Mouse (Mus musculus) gastrocnemius, adult 2 months (tissue): ENCODE data around the gene Pde8b. TPM values are rescaled to one million over a fixed set of nuclear protein-coding genes. Genes with fewer than 3 reads are reported as not detected.

Experiments
- DNase-seq: peaks from one replicate; pipeline ENCODE4 v3.0.0; 2022
- H3K27ac ChIP-seq: fragments of 200-600 bp; 2 replicates; pipeline ENCODE4 v1.8.1; 2022; ENCODE audit warnings: mild to moderate bottlenecking
- H3K4me3 ChIP-seq: fragments of 200-600 bp; 2 replicates; pipeline ENCODE4 v1.8.1; 2022; ENCODE audit warnings: mild to moderate bottlenecking, moderate library complexity
- CTCF ChIP-seq: fragments of 200-600 bp; IDR thresholded peaks from 2 replicates; pipeline ENCODE4 v1.8.1; 2022; ENCODE audit warnings: antibody characterized with exemption, mild to moderate bottlenecking, moderate library complexity
- intact Hi-C: fragments of 180-260 bp; cut with DNase I; formaldehyde crosslinking; loops from one replicate; pipeline ENCODE4 v1.15.1; 2025
- total RNA-seq, 2 experiments: library from RNA; stranded (reverse); gene quantifications; 2 replicates each; pipeline ENCODE4 v1.2.3; 2021

Pde8b gene
- total RNA-seq, 2 experiments from 2014 or later, result 2.0 to 3.3 TPM

DNA sequence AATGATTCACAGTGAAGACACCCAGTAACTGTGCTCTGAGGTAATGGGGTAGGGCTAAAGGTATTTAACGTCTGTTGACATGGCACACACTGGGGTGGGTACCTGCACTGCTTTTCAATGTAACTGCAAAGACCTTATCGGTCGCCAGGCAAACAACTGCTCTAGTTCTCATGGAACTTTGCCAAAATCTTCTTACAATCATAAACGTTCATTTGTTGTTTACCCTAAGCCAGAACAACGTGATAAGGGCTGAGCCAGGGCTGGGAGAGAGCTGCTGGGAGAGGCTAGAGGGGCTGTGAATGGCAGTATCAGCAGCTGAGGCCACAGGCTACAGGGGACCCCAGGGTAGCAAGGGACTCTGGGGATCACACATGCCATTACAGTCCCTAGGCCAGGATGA, 136.4 kb downstream of the Pde8b start:
- no peak overlapping the region for H3K4me3 ChIP-seq
- no peak overlapping the region for H3K27ac ChIP-seq
- DNase-seq, result no peak
- no peak for TF ChIP-seq CTCF
- intact Hi-C loops, result no loop called here

DNA sequence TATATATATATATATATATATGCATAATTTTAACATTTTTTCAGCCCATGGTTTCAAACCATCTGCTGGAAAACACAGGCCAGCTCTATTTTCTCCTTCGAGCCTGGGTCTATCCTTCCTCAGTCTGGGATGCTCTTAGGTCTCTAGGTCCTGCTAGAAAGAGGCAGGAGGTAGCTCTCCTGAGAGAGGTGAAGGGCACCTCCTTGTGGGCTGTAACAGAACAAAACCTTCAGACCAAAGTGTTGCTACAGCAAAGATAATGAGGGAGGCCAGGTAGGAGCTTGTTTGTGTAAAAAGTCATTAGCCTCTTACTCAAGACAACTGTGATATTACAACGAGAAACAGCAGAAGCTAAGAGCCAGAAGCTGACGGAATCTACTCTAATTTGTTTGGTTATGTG, 140.6 kb downstream of the Pde8b start:
- intact Hi-C loops, result no loop called here
- TF ChIP-seq CTCF, result peak; percentile 5; the same call in 1 of the 2 replicates
- no peak for DNase-seq
- Histone ChIP-seq H3K4me3 (no peak overlapping the region), H3K27ac (no peak overlapping the region)

DNA sequence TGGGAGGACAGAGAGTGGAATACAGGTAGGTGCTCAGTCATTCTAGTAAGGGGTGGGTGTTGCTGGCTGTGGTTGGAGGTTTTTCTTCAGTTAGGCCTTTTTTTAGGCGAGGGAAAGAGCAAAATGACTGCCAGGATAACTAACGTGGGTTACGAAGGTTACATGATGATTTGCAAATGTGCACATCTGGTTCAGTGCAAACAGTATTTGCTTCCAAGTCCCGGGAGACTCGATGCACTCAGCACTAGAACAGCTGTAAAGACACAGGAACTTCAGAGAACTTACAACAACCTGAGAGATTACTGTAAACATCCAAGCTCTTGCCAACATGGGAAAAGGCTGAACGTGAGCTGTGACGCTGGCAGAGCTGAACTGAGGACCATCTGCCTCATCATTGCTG, 142.1 kb downstream of the Pde8b start:
- no peak for DNase-seq
- intact Hi-C loops, result no loop called here

DNA sequence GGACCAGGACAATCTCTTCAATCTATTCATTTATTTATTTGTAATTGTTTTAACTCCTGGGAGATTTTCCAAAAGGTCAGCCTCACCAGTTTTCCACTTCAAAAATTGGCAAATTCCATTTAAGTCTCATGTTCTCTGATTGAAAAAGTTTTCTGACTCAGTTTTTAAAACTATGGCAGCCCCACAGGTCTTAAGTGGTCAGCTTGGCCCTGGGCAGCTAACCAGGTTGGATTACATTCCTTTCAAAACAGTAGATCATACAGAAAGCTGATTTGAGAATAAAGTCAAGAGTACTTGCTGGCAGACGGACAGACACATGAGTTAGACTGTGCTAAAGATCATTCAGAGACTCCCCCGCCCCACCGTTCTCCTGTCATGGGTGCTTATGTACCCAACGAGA, 145.3 kb downstream of the Pde8b start:
- no peak for TF ChIP-seq CTCF
- intact Hi-C loops, result no loop called here
- DNase-seq, result no peak

More for the DNA sequence above, 142.1 kb downstream of the Pde8b start:
- no peak for TF ChIP-seq CTCF
- Histone ChIP-seq H3K4me3 (no peak overlapping the region), H3K27ac (peak overlapping the region; percentile 12; the same call in 1 of the 2 replicates)

GRCm38 (mm10) chr13:95102985-95103590, 147.0 kb downstream of the Pde8b start:
- Histone ChIP-seq H3K27ac (peak overlapping the region; percentile 20; the same call in 1 of the 2 replicates), H3K4me3 (no peak overlapping the region)
- intact Hi-C loops, result no loop called here
- no peak for TF ChIP-seq CTCF
- no peak for DNase-seq

More for the DNA sequence above, 145.3 kb downstream of the Pde8b start:
- Histone ChIP-seq H3K27ac (no peak overlapping the region), H3K4me3 (no peak overlapping the region)

- TF ChIP-seq CTCF, result no peak
- H3K4me3 ChIP-seq, result no peak overlapping the region
- no peak for DNase-seq
- H3K27ac ChIP-seq, result no peak overlapping the region
- intact Hi-C loops, result no loop called here
Observed at GRCm38 (mm10) chr13:95101315-95101714, 148.8 kb downstream of the Pde8b start.

DNA sequence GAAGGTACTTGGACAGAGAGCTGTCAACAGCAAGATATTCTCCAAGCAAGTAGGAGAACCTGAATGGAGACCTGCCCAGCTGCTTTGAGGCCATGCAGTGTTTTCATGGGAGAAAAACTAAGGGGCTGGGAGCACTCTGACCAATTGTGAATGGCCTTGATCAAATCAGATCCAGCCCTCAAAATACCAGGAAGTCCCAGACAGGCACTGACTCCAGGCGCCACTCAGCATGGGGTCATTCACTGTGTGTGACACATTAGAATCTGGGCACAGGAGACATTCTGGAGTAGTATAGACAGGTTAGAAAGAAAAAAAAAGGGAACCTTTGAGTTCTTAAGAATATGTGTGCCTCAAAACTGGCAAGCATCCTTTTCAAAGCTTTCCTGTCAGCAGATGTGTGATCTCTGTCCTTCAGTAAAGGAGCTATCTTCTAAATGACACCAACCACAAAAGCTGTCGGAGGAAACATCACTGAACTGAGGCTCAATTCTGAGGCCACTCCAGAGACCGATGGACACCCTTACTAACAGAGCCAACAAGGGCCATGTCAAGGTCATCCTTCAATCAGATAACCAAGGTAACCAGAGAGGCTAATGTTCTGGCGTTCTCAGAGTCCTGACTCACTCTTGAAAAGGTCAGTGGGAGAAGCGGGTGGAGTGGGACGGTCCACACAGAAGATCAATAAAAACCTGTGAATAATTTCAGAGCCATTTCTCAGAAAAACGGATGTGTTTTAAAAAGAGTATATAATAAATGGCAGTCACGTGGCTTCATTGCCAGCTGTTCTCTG, 151.0 kb downstream of the Pde8b start:
- no peak for TF ChIP-seq CTCF
- Histone ChIP-seq H3K27ac (no peak overlapping the region), H3K4me3 (no peak overlapping the region)
- intact Hi-C loops, result no loop called here
- DNase-seq, result no peak

GRCm38 (mm10) chr13:95096646-95097045, 153.5 kb downstream of the Pde8b start:
- TF ChIP-seq CTCF, result no peak
- intact Hi-C loops, result no loop called here
- no peak for DNase-seq
- no peak overlapping the region for H3K27ac ChIP-seq
- H3K4me3 ChIP-seq, result no peak overlapping the region

DNA sequence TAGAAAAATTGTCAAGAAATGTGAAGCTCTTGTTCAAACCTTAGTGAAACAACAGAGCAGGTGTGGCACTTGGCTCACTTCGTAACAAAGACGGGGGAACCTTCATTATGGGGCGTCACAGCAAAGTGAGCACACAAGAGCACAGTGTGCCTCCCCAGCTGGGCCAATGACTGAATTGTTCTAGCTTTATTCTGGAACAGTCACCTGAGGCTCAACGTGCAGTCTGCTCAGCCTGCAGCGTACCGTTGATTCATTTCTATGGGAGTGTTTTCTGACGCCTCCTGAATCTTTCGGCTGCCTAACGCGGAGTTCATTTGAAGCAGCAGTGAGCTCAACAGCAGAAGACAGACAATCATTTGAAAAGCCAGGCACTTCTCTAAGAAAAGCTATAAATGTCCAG, 154.3 kb downstream of the Pde8b start:
- no peak for TF ChIP-seq CTCF
- intact Hi-C loops, result no loop called here
- no peak for DNase-seq
- H3K4me3 ChIP-seq, result no peak overlapping the region
- H3K27ac ChIP-seq, result no peak overlapping the region

DNA sequence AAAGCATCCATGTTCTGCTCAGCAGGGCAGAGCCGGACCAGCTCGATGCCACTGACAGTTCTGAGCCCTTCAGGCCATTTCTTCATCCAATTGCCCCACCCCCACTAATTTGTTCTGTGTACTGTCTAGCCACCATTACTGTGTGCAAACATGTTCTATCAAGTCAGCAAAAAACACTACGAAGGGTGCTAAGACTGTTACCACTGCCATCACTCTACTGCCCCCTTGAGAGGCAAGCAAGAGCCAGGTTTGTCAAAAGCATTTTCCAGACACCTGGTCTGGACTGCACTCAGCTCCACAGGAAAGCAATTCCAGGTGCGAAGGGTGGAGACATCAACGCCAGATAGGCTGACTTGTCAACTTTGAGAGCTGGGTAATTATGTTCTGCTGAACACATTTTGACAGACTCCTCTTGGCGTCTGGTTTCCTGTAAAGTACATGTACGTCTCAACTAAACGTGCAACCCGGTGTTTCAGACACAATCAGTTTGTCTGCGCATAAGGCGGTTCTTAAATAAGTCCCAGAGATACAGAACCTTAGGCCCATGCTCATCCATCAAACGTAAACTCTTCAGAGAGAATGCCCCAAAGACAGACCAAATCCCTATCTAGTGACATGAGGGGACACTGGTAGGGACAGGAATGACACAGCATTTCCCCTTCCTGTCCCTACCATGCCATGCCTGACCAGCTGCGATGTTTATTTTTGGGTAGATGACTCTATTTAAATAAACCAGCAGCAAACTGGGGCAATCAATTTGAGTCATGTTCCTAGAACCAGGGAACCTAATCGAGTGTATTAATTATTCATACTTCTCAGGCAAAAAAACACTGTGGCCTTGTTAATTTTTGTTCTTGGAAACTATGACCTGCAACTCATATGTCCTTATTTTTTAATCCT, 158.3 kb downstream of the Pde8b start:
- intact Hi-C loops, result no loop called here

DNA sequence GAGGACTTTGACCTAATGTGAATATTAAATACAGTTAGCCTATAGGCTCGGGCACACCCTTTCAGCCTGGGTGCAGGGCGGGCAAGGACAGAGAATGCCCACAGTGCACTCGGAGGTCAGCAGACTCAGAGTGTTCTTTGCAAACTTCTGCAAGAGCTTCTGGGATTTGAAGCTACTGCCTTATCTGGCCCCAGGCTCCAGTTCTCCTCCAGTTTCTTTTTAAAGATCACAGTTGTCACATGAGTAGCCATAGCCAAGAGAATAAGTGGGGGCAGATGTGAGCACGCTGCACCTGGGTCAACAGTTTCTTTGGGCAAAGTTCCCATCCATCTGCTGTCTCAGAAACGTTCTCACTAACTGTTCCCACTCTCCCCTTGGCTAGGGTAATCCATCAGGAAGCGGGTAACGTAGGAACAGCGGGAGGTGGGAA, 162.8 kb downstream of the Pde8b start:
- no peak overlapping the region for H3K4me3 ChIP-seq
- TF ChIP-seq CTCF, result no peak
- intact Hi-C loops, result loop anchor here (10.0 kb wide), 1 partner anchor 197 kb away; no protein-coding TSS in a partner anchor
- DNase-seq, result peak; percentile 37
- H3K27ac ChIP-seq, result peak overlapping the region; percentile 58; the same call in 1 of the 2 replicates

More for the DNA sequence above, 158.3 kb downstream of the Pde8b start:
- TF ChIP-seq CTCF, result no peak
- Histone ChIP-seq H3K4me3 (no peak overlapping the region), H3K27ac (no peak overlapping the region)
- DNase-seq, result no peak

DNA sequence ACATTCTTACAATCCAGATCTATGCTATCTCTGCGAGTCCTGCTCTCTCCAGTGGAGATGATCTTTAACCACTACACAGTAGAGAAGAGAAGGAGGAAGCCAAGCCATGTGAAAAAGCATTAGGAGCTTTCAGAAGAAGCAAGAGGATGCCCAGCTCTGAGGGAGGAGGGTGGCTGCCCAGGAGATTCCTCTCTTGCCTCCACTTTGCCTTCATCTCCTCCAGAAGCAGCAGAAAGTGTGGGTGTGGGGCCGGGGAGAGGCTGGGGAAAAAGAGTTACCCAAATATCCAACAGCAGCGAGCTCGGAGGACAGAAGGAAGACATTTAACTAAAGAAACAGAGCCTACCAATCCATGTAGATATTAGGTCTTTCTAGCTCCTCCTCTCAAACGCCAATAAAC, 164.1 kb downstream of the Pde8b start:
- DNase-seq, result no peak
- Histone ChIP-seq H3K27ac (no peak overlapping the region), H3K4me3 (no peak overlapping the region)
- intact Hi-C loops, result loop anchor here (10.0 kb wide), 1 partner anchor 199 kb away; no protein-coding TSS in a partner anchor
- TF ChIP-seq CTCF, result no peak
